Mouse (Mus musculus) limb, embryonic 12.5 days (tissue): ENCODE results near the gene Hsp90b1. TPM values are rescaled to one million over a fixed set of nuclear protein-coding genes. Genes with fewer than 3 reads are reported as not detected.

Experiments
- ATAC-seq: fragments of 200-750 bp; cut with Nextera tagmentation; 2 replicates; pipeline ENCODE4 v1.8.0; 2017; ENCODE audit warnings: low read depth, moderate TSS enrichment; ENCODE audit not compliant: insufficient number of reproducible peaks, insufficient read depth, low FRiP score, low TSS enrichment
- H3K27ac ChIP-seq: fragments of 300-500 bp; sonication (generic); 2 replicates; pipeline ENCODE4 v1.5.1; 2016; ENCODE audit warnings: mild to moderate bottlenecking, moderate library complexity
- H3K27me3 ChIP-seq: fragments of 300-500 bp; sonication (generic); 2 replicates; pipeline ENCODE4 v1.6.1; 2016; ENCODE audit warnings: mild to moderate bottlenecking, moderate library complexity
- H3K36me3 ChIP-seq: fragments of 300-500 bp; sonication (generic); 2 replicates; pipeline ENCODE4 v1.6.1; 2016; ENCODE audit warnings: mild to moderate bottlenecking, moderate library complexity
- H3K4me1 ChIP-seq: fragments of 300-500 bp; sonication (generic); replicated peaks from 2 replicates; pipeline ENCODE4 v1.6.1; 2016
- H3K4me2 ChIP-seq: fragments of 300-500 bp; sonication (generic); 2 replicates; pipeline ENCODE4 v1.6.1; 2016; ENCODE audit warnings: mild to moderate bottlenecking, moderate library complexity
- H3K4me3 ChIP-seq: fragments of 300-500 bp; sonication (generic); replicated peaks from 2 replicates; pipeline ENCODE4 v1.5.1; 2016; ENCODE audit warnings: mild to moderate bottlenecking
- H3K9ac ChIP-seq: fragments of 300-500 bp; sonication (generic); replicated peaks from 2 replicates; pipeline ENCODE4 v1.6.1; 2016; ENCODE audit warnings: mild to moderate bottlenecking, moderate library complexity
- H3K9me3 ChIP-seq: fragments of 300-500 bp; sonication (generic); 2 replicates; pipeline ENCODE4 v1.6.1; 2016; ENCODE audit warnings: mild to moderate bottlenecking, moderate library complexity
- WGBS: fragments of 180-500 bp; shearing (Covaris S2); methylation state at CpG from one replicate; pipeline ENCODE4 v1.1.7; 2016; 5-methylcytosine and 5-hydroxymethylcytosine counted together
- polyA plus RNA-seq: library from polyadenylated mRNA; unstranded; fragments of >200 nt; fragmentation: Nextera tagmentation; extraction: Ambion mirVana; gene quantifications from 2 replicates; pipeline ENCODE4 v1.2.1, GENCODE M21; 2016

Gene Hsp90b1
- 588 and 626 TPM in 2 replicates for polyA plus RNA-seq

DNA sequence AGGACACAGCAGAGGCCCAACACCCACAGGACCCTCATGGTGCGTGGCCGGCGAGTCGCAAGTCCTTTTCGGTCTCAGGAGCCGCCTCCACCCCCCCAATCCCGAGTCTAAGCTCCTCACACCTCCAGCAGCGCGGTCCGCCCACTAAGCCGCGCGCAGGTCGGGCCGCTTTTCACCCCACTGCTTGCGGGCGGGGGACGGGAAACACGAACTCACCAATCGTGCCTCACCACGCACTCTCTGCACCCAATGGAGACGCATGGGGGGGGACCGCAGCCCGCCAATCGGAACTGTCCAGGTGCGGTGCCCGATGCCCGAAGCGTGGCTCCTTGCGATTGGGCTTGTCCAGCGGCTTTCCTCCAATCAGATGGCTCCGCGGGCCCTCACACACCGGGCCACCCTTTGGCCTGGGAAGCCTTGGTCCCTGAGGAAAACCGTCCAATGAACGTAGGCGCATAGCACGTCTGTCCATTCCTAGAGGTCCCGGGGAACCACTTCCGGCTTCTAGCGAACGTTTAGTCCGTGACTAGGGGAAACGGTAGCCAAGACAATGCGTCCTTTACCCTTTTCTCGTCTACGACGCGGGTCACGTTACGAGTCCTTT lies at the start of gene Hsp90b1, which contains the start of gene Ttc41:
Gene Hsp90b1 (minus strand): TSS at position 192 of the 604 bp plus-strand sequence.
Gene Ttc41 (plus strand): TSS at position 494 of the 604 bp plus-strand sequence.
- H3K9me3 ChIP-seq: no peaks in the 10 kb centered on the region
- WGBS: under 1% methylated on average over 51 of the region's 51 CpGs
- ATAC-seq: peak; percentile 98

DNA sequence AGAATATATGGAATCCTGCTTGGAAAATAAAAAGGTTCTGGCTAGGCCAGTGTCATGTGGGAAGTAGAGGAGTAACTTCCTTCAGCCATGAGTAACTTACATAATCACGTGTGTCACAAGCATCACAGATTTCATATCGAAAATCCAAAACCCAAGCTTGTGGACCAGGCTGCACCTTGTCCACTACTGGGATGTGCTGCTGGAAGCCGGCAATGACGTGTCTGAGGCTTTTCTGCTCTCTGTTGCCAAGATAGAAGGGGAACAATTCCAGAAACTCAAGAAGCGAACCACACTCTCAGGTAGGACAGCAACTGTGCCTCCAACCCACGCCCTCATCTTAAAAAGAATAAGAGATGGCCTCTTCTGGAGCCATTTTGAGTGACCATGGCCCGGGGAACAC lies 39.0 kb upstream of the Hsp90b1 start:
- Histone ChIP-seq H3K27me3 (no peaks in the 10 kb centered on the region), H3K27ac (no peak overlapping the region), H3K4me1 (no peaks in the 10 kb centered on the region), H3K4me3 (no peak overlapping the region), H3K9ac (no peak overlapping the region), H3K36me3 (no peaks in the 10 kb centered on the region), H3K4me2 (no peak overlapping the region), H3K9me3 (no peaks in the 10 kb centered on the region)
- no peak for ATAC-seq
- WGBS: 89% methylated on average over 7 of the region's 7 CpGs

More for the DNA sequence above, at the start of gene Hsp90b1, which contains the start of gene Ttc41:
- H3K4me2 ChIP-seq: peak within 1 kb of the TSS; percentile 95
- no peaks in the 10 kb centered on the region for H3K27me3 ChIP-seq
- H3K4me3 ChIP-seq: peak within 1 kb of the TSS; percentile 84
- H3K9ac ChIP-seq: peak within 1 kb of the TSS; percentile 91
- H3K27ac ChIP-seq: peak within 1 kb of the TSS; percentile 94
- peaks cover 38% of the 10 kb centered on the region for H3K4me1 ChIP-seq
- peaks cover 36% of the 10 kb centered on the region for H3K36me3 ChIP-seq

DNA sequence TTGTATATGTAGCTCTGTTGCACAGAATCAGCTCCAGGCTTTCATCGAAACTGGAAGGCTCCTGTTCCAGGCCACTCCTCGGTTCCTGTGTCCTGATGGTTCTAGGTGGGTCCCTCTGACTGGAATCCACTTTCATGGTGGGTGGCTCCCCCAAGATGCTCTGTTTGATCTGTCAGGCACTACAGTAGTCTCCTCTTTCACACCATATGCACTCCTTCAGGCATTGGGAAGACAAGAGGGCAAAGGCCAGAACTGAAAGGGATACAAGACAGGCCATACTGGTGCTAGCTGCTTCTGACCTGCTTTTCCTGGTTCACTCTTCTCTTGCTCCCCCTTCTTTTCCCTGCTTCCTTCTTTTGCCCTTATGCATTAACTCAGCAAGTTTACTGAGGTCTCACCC lies 37.6 kb upstream of the Hsp90b1 start:
- H3K9me3 ChIP-seq: no peaks in the 10 kb centered on the region
- 79% methylated on average over 2 of the region's 2 CpGs for WGBS
- H3K4me3 ChIP-seq: no peak overlapping the region
- no peak overlapping the region for H3K27ac ChIP-seq
- no peak overlapping the region for H3K9ac ChIP-seq
- no peak overlapping the region for H3K4me2 ChIP-seq
- H3K27me3 ChIP-seq: no peaks in the 10 kb centered on the region
- H3K36me3 ChIP-seq: no peaks in the 10 kb centered on the region
- no peak for ATAC-seq
- H3K4me1 ChIP-seq: no peaks in the 10 kb centered on the region

GRCm38 (mm10) chr10:86735036-86735435 lies 29.7 kb upstream of the Hsp90b1 start:
- Histone ChIP-seq H3K36me3 (no peaks in the 10 kb centered on the region), H3K9me3 (no peaks in the 10 kb centered on the region), H3K9ac (no peak overlapping the region), H3K27ac (0 out of 2 replicates have a peak overlapping the region, but pooled peaks have one; percentile 3), H3K4me2 (no peak overlapping the region), H3K27me3 (0 out of 2 replicates have a peak, but pooled peaks cover 4% of the 10 kb centered on the region), H3K4me1 (peaks cover 6% of the 10 kb centered on the region), H3K4me3 (no peak overlapping the region)
- ATAC-seq: no peak
- WGBS: 47% methylated on average over 4 of the region's 4 CpGs

DNA sequence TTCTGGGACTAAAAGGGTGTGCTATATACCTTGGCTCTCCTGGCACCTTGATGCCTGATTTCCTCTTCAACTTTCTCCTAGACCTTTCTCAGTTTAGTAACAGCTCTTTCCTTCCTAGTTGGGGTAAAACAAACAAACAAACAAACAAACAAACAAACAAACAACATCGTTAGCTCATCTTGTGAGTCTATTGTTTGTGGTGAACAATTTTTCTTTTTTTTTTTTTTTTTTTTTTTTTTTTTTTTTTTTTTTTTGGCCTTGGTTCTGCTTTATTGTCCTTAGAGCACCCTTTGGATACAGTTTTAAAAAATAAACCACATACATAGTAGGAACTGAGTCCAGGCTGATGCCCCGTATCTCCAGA lies 26.2 kb upstream of the Hsp90b1 start:
- H3K27me3 ChIP-seq: 0 out of 2 replicates have a peak, but pooled peaks cover 4% of the 10 kb centered on the region
- no peaks in the 10 kb centered on the region for H3K9me3 ChIP-seq
- no peak for ATAC-seq
- no peak overlapping the region for H3K4me2 ChIP-seq
- WGBS: 70% methylated on average over 2 of the region's 2 CpGs
- no peaks in the 10 kb centered on the region for H3K36me3 ChIP-seq
- peak overlapping the region; percentile 47; the same call in 1 of the 2 replicates for H3K4me3 ChIP-seq
- peaks cover 21% of the 10 kb centered on the region for H3K4me1 ChIP-seq
- H3K9ac ChIP-seq: no peak overlapping the region
- no peak overlapping the region for H3K27ac ChIP-seq

GRCm38 (mm10) chr10:86730823-86731499 lies 25.7 kb upstream of the Hsp90b1 start:
- peak; percentile 32; the same call in 1 of the 2 replicates for ATAC-seq
- Histone ChIP-seq H3K27me3 (0 out of 2 replicates have a peak, but pooled peaks cover 4% of the 10 kb centered on the region), H3K36me3 (no peaks in the 10 kb centered on the region), H3K4me1 (peaks cover 21% of the 10 kb centered on the region), H3K4me2 (peak overlapping the region; percentile 61), H3K4me3 (peak overlapping the region; percentile 47), H3K9me3 (no peaks in the 10 kb centered on the region), H3K9ac (peak overlapping the region; percentile 52), H3K27ac (no peak overlapping the region)
- WGBS: 9% methylated on average over 22 of the region's 22 CpGs

- Histone ChIP-seq H3K27me3 (0 out of 2 replicates have a peak, but pooled peaks cover 4% of the 10 kb centered on the region), H3K36me3 (no peaks in the 10 kb centered on the region), H3K4me3 (no peak overlapping the region), H3K4me2 (peak overlapping the region; percentile 54), H3K4me1 (peaks cover 15% of the 10 kb centered on the region), H3K9ac (0 out of 2 replicates have a peak overlapping the region, but pooled peaks have one; percentile 35), H3K9me3 (no peaks in the 10 kb centered on the region), H3K27ac (peak overlapping the region; percentile 70)
- ATAC-seq: no peak
- 87% methylated on average over 3 of the region's 3 CpGs for WGBS
Measured at GRCm38 (mm10) chr10:86728176-86728575, 22.9 kb upstream of the Hsp90b1 start.

DNA sequence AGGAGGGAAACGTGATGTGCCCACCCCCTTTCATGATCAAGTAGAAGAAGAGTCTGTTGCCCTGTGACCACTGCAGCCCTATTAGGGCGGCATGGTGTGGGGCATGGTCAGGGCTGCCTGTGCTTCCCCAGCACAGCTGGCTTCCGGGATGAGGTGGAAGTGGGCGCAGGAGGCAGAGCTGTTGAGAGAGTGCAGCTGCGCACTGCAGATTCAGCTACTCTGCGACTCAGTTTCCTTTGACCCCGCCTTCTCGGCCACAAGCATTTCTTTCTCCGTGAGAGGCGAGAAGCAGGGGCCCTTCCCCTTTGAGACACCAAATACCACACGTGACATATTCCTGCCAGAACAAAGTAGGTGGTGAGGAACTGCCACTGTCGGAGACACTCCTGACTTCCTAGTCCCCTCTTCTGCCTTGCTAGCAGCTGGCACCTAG lies 22.3 kb upstream of the Hsp90b1 start:
- H3K27me3 ChIP-seq: no peaks in the 10 kb centered on the region
- peak overlapping the region; percentile 70 for H3K27ac ChIP-seq
- peak; percentile 84 for ATAC-seq
- WGBS: 2% methylated on average over 12 of the region's 12 CpGs
- peak overlapping the region; percentile 54 for H3K4me2 ChIP-seq
- no peaks in the 10 kb centered on the region for H3K36me3 ChIP-seq
- no peaks in the 10 kb centered on the region for H3K9me3 ChIP-seq
- H3K9ac ChIP-seq: peak overlapping the region; percentile 35; the same call in 1 of the 2 replicates
- peaks cover 15% of the 10 kb centered on the region for H3K4me1 ChIP-seq
- peak overlapping the region; percentile 28 for H3K4me3 ChIP-seq

- H3K36me3 ChIP-seq: no peaks in the 10 kb centered on the region
- no peak overlapping the region for H3K4me2 ChIP-seq
- no peaks in the 10 kb centered on the region for H3K27me3 ChIP-seq
- no peak overlapping the region for H3K9ac ChIP-seq
- no peaks in the 10 kb centered on the region for H3K4me1 ChIP-seq
- ATAC-seq: no peak
- H3K9me3 ChIP-seq: no peaks in the 10 kb centered on the region
- no peak overlapping the region for H3K4me3 ChIP-seq
- no peak overlapping the region for H3K27ac ChIP-seq
- 68% methylated on average over 3 of the region's 3 CpGs for WGBS
Measured at GRCm38 (mm10) chr10:86712156-86712555, 6.8 kb upstream of the Hsp90b1 start.

- WGBS: 74% methylated on average over 3 of the region's 3 CpGs
- no peak for ATAC-seq
- no peak overlapping the region for H3K9ac ChIP-seq
- H3K9me3 ChIP-seq: no peaks in the 10 kb centered on the region
- peaks cover 23% of the 10 kb centered on the region for H3K4me1 ChIP-seq
- H3K4me2 ChIP-seq: peak overlapping the region; percentile 95; the same call in 1 of the 2 replicates
- H3K4me3 ChIP-seq: no peak overlapping the region
- H3K27me3 ChIP-seq: no peaks in the 10 kb centered on the region
- H3K36me3 ChIP-seq: peaks cover 21% of the 10 kb centered on the region
- H3K27ac ChIP-seq: no peak overlapping the region; the same call in 1 of the 2 replicates
Measured at GRCm38 (mm10) chr10:86707134-86707533, 1.8 kb upstream of the Hsp90b1 start.
